Mouse (Mus musculus): ENCODE data around the gene Cd300a. TPM values are rescaled to one million over a fixed set of nuclear protein-coding genes. Genes with fewer than 3 reads are reported as not detected.

Cd300a gene
- polyA plus RNA-seq (2016; fragmentation: Nextera tagmentation; extraction: Ambion mirVana): 0.87 and 1.5 TPM in 2 replicates

DNA sequence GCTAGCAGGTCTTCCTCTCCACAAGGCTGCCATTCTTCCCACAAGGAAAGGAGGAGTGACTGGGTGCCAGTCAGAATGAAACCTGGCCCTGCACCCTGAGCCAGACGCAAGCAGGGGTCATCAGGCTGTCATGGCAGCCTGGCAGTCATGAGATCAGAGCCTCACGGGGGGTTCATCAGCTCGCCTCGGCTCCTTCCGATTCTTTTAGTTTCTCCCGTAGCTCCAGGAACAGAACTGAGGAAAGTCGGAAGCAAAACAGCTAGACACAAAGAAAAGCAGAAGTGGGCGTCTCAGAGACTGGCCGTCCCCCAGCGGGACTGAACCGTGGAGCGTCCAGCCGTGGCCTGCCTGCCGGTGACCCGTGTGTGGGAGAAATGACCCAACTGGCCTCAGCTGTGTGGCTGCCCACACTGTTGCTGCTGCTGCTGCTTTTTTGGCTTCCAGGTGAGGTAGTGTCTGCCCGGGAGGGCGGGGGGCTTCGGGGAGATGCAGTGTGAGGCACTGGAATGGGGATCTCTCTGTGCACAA lies at the start of gene Cd300a:
TSS of gene Cd300a (plus strand) at position 51 of the 528 bp plus-strand sequence.
- no peak for ATAC-seq (ENCODE audit: insufficient number of reproducible peaks, insufficient read depth, low FRiP score, low TSS enrichment)
- Histone ChIP-seq H3K4me2 (replicated peaks) (no peak within 1 kb of the TSS), H3K27me3 (no peaks in the 10 kb centered on the region), H3K4me1 (no peaks in the 10 kb centered on the region), H3K9ac (no peak within 1 kb of the TSS), H3K4me3 (no peak within 1 kb of the TSS), H3K9me3 (no peaks in the 10 kb centered on the region), H3K27ac (no peak within 1 kb of the TSS), H3K36me3 (no peaks in the 10 kb centered on the region)
- 63% methylated on average over 18 of the region's 18 CpGs for WGBS

DNA sequence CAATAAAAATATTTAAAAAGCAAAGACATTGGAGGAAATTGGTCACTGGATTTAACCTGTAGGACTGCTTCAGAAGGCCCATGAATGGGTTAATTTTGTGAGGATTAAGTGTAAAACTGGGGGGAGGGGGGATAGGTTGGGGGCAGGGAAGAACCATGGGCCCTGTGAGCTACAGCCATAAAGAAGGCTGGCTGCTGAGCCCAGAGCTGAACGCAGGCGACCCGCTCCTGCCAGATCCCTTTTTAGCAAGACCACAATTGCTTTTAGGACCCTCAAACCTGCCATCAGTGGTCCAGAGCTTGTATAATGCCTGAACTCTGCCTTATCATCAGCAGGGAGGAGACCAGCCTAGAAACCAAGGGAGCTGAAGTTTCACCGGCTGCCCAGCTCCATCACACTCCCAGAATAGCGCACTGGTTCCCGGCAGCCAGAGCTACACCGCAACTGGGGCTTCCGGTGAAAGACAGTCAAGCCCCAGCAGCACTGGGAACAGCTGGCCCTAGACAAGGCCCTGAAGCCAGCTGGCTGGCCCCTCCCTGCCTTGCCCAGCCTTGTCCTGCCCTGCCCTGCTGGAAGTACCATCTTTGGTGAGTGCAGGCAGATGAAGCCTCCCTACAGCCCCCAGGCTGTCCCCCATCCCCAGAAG lies 45.9 kb upstream of the Cd300a start:
- H3K4me3 ChIP-seq: no peak overlapping the region
- no peaks in the 10 kb centered on the region for H3K36me3 ChIP-seq
- peak overlapping the region; percentile 86 for H3K27ac ChIP-seq
- WGBS: 3% methylated on average over 8 of the region's 8 CpGs
- peak; percentile 85 for ATAC-seq (ENCODE audit: insufficient number of reproducible peaks, insufficient read depth, low FRiP score, low TSS enrichment)
- no peaks in the 10 kb centered on the region for H3K27me3 ChIP-seq
- H3K9me3 ChIP-seq: no peaks in the 10 kb centered on the region
- H3K4me1 ChIP-seq: peaks cover 18% of the 10 kb centered on the region
- peak overlapping the region; percentile 42 for H3K9ac ChIP-seq
- H3K4me2 ChIP-seq (replicated peaks): peak overlapping the region; percentile 14

DNA sequence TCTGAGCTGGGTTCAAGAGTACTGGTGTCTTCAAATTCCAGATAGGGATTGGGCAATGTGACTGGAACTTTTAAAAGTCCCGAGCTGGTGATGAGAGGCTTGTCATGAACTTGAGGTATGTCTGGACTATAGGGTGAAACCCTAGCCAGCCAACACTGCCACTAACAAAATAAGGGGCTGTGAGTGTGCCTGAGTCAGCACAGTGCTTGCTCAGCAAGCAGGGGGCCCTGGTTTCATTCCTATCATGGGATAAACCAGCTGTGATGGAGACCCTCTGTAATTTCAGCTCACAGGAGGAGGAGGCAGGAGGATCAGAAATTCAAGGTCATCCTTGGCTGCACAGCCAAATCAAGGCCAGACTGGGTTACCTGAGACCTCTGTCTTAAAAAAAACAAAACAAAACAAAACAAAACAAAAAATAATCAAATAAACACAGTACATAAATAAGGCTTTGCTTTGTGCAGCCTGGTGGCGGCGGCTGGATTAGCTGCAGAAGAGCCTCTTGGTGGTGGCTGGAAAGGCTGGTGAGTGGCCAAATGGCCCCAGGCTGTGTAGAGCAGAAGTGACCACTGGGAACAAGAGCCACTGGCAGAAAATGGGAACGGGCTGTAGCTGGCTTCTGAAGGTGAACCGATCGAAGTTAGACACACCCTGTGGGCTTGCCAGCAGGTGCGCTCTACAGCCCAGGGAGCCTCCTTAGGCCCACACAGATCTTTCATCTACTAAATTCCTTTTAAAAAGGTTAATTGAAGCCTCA lies 45.2 kb upstream of the Cd300a start:
- Histone ChIP-seq H3K4me2 (replicated peaks) (peak overlapping the region; percentile 14), H3K36me3 (no peaks in the 10 kb centered on the region), H3K4me1 (peaks cover 24% of the 10 kb centered on the region), H3K27ac (peak overlapping the region; percentile 86), H3K9me3 (no peaks in the 10 kb centered on the region), H3K27me3 (no peaks in the 10 kb centered on the region), H3K4me3 (no peak overlapping the region), H3K9ac (peak overlapping the region; percentile 42; the same call in 1 of the 2 replicates)
- 58% methylated on average over 7 of the region's 7 CpGs for WGBS
- ATAC-seq (ENCODE audit: insufficient number of reproducible peaks, insufficient read depth, low FRiP score, low TSS enrichment): no peak

DNA sequence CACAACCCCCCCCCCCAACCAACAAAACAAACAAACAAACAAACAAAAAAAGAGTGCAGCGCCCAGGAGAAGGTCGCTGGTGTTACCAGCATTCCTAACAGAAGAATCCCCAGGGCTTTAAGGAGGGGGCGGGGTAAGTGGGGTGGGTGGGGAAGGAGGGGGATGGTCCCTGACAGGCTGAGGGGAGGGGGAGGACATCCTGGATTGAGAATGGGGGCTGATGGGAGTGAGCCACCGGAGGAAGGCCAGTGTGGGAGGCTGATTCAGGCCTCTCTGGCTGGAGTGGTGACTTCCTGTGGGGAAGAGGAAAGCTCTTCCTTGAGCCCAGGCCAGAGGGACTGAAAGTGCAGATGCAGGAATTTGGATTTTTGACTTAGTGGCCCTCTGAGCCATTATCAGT lies 43.5 kb upstream of the Cd300a start:
- 72% methylated on average over 4 of the region's 4 CpGs for WGBS
- Histone ChIP-seq H3K4me2 (replicated peaks) (no peak overlapping the region), H3K4me3 (no peak overlapping the region), H3K4me1 (peaks cover 33% of the 10 kb centered on the region), H3K36me3 (no peaks in the 10 kb centered on the region), H3K9ac (no peak overlapping the region), H3K27ac (no peak overlapping the region), H3K9me3 (no peaks in the 10 kb centered on the region), H3K27me3 (no peaks in the 10 kb centered on the region)
- no peak for ATAC-seq (ENCODE audit: insufficient number of reproducible peaks, insufficient read depth, low FRiP score, low TSS enrichment)

DNA sequence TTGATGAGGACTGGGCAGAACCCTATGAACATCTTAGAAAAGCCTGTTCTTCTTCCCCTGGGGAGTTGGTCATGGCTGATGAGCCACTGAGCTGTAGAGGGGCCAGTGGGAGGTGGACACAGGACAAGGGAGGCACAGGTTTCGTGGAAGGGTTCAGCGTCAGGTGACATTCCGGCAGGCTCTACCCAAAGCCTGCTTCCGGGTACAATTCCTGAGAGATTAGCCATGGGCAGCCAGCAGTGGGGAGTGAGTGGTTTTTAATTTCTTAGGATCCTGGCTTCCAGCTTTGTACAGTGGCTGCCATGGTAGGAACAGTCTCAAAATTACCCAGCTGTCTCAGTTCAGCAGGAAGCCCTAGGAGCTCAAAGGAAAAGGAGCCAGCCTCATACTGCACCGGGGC lies 42.8 kb upstream of the Cd300a start:
- H3K9ac ChIP-seq: no peak overlapping the region
- no peak overlapping the region for H3K27ac ChIP-seq
- ATAC-seq (ENCODE audit: insufficient number of reproducible peaks, insufficient read depth, low FRiP score, low TSS enrichment): no peak
- H3K4me2 ChIP-seq (replicated peaks): no peak overlapping the region
- no peaks in the 10 kb centered on the region for H3K36me3 ChIP-seq
- peaks cover 33% of the 10 kb centered on the region for H3K4me1 ChIP-seq
- no peaks in the 10 kb centered on the region for H3K9me3 ChIP-seq
- H3K27me3 ChIP-seq: no peaks in the 10 kb centered on the region
- no peak overlapping the region for H3K4me3 ChIP-seq
- WGBS: 53% methylated on average over 5 of the region's 5 CpGs

DNA sequence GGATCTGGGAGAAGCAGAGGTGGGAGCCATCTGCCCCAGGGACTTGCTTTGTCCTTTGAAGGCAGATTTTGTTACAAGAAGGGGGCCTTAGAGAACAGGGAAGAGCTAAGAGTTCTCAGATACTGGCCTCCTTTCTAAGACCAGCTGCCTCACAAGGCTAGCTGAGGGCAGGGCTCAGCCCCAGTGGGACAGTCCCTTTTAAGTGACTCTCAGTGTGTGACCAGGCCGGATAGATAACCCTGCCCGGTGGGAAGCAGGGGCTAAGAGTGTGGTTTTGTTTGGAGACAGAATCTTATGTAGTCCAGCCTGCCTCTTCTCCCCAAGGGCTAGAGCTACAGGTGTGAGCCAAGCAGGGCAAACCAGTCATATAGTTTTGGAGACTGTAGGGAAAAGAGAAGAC lies 40.3 kb upstream of the Cd300a start:
- no peak overlapping the region for H3K4me3 ChIP-seq
- no peaks in the 10 kb centered on the region for H3K27me3 ChIP-seq
- H3K4me1 ChIP-seq: peaks cover 35% of the 10 kb centered on the region
- H3K9me3 ChIP-seq: no peaks in the 10 kb centered on the region
- H3K27ac ChIP-seq: 0 out of 2 replicates have a peak overlapping the region, but pooled peaks have one; percentile 51
- H3K36me3 ChIP-seq: no peaks in the 10 kb centered on the region
- no peak for ATAC-seq (ENCODE audit: insufficient number of reproducible peaks, insufficient read depth, low FRiP score, low TSS enrichment)
- no peak overlapping the region for H3K9ac ChIP-seq
- H3K4me2 ChIP-seq (replicated peaks): no peak overlapping the region; the same call in 1 of the 2 replicates
- WGBS: 9% methylated on average over 2 of the region's 2 CpGs

DNA sequence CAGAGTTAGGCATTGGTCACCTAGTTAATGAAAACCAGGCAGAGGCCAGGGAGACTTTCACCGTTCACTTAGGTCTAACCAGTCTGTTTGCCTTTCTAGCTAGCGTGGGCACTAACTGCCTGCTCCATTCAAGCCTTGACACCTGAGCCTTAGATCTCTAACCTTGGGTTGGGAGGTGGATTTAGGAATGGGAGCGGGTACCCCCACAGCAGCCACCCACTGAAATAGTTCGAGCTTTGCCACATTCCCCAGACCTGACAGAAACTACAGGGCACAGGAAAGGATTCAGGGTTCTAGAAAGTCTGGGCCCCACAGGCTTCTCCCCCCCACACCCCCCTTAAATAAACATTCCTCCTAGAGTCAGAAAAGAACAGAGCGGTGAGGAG lies 39.8 kb upstream of the Cd300a start:
- H3K4me1 ChIP-seq: peaks cover 33% of the 10 kb centered on the region
- WGBS: 5% methylated on average over 5 of the region's 5 CpGs
- peak overlapping the region; percentile 96 for H3K27ac ChIP-seq
- H3K36me3 ChIP-seq: no peaks in the 10 kb centered on the region
- H3K9ac ChIP-seq: peak overlapping the region; percentile 94; the same call in 1 of the 2 replicates
- H3K9me3 ChIP-seq: no peaks in the 10 kb centered on the region
- peak overlapping the region; percentile 96 for H3K4me2 ChIP-seq (replicated peaks)
- peak overlapping the region; percentile 89 for H3K4me3 ChIP-seq
- ATAC-seq (ENCODE audit: insufficient number of reproducible peaks, insufficient read depth, low FRiP score, low TSS enrichment): no peak
- no peaks in the 10 kb centered on the region for H3K27me3 ChIP-seq

DNA sequence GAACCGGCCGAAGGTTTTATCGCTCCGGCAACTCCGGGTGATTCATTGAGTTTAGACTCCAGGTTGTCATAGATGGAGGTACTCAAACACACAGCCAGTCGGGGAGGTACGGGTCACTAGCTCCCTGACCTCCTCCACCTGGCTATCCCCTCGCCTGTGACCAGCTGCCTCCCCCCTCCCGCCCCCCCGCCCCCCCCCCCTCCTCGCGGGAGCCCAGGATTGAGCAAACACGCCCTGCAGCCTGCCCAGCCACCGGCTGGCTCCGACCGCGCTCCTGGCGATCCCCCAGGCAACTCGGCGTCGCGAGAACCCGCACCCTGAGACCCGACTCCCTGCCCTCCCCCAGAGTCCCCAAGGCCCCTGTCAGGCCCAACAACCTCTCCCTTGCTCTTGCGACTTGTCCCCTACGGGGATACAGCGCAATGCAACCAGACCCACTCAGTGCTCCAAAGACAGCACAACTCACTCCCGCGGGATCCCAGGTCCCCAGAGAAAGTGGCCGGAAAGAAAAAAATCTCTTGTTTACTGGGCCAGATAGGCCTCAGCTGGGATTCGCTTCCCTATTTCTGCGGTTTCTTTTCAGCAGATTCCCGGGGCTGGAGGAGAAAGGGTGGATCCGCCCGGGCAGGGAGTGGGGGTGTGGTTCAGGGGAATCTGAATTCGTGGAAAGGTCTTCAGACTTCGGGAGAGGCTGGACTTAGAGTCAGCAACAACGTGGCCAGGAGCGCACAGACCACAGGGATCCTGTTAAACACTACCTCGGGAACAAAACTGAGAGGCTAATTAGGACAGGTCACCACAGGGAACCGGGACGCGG lies 39.2 kb upstream of the Cd300a start, which contains the start of gene Gprc5c:
TSS of gene Gprc5c (plus strand) at position 701 of the 817 bp plus-strand sequence.
- Histone ChIP-seq H3K9ac (peak within 1 kb of the TSS; percentile 94), H3K36me3 (no peaks in the 10 kb centered on the region), H3K9me3 (no peaks in the 10 kb centered on the region), H3K4me2 (replicated peaks) (peak within 1 kb of the TSS; percentile 96), H3K4me1 (peaks cover 33% of the 10 kb centered on the region), H3K27me3 (no peaks in the 10 kb centered on the region), H3K27ac (peak within 1 kb of the TSS; percentile 96), H3K4me3 (peak within 1 kb of the TSS; percentile 89)
- ATAC-seq (ENCODE audit: insufficient number of reproducible peaks, insufficient read depth, low FRiP score, low TSS enrichment): no peak
- WGBS: under 1% methylated on average over 34 of the region's 43 CpGs

DNA sequence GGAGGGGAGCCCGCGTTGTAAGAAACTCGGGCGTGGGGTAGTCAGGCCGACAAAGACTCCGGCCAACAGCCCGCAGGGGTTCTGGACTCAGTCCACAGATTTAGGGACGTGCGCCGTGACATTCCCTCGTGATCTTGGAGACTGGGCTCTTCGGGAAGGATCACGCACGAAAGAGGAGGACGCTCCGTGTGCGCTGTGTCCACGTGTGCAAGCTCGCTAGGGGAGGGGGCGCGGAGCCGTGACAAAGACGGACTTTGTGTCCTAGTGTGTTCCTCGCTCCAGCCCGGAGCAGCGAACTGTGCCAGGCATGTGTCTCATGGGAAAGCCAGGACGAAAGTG lies 38.6 kb upstream of the Cd300a start:
- H3K4me2 ChIP-seq (replicated peaks): peak overlapping the region; percentile 96
- no peaks in the 10 kb centered on the region for H3K27me3 ChIP-seq
- under 1% methylated on average over 27 of the region's 27 CpGs for WGBS
- H3K9ac ChIP-seq: peak overlapping the region; percentile 94
- no peaks in the 10 kb centered on the region for H3K9me3 ChIP-seq
- 0 out of 2 replicates have a peak, but pooled peaks have one; percentile 4 for ATAC-seq (ENCODE audit: insufficient number of reproducible peaks, insufficient read depth, low FRiP score, low TSS enrichment)
- H3K27ac ChIP-seq: peak overlapping the region; percentile 96
- H3K4me3 ChIP-seq: peak overlapping the region; percentile 89
- no peaks in the 10 kb centered on the region for H3K36me3 ChIP-seq
- H3K4me1 ChIP-seq: peaks cover 33% of the 10 kb centered on the region

DNA sequence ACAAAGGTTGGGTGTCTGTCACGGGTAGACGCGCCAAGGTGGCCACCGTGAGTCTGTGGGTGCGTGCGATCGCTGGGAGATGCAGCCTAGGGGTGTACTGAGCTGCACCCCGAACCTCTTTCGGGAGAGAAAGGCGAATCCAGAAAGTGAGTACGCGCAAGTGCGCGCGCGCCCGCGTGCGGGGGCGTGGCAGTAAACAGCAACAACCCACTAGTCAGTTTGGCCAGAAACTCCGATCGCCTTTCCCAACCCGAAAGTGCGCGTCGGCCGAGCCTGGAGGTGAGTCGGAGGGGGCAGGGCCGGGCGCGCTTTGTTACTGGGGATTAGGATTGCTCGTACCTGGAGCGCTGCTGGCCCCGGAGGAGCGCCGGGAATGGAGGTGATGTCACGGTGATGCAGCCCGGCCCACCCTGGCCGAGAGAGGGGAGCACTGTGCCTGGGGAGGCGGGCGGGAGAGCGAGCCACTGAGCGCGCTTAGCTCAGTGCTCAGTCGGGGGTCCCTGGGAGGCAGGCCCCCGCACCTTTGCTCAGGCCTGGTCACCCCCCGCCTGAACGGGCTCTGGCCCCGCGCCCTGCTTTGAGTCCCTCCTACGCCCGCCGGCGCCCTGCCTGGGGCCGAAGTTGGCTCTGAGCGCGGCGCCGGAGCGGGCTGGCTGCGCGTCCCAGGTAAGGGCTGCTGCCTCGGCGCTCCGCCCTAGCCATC lies 38.1 kb upstream of the Cd300a start:
- peak; percentile 58 for ATAC-seq (ENCODE audit: insufficient number of reproducible peaks, insufficient read depth, low FRiP score, low TSS enrichment)
- H3K36me3 ChIP-seq: no peaks in the 10 kb centered on the region
- H3K27ac ChIP-seq: peak overlapping the region; percentile 96
- H3K9me3 ChIP-seq: no peaks in the 10 kb centered on the region
- H3K27me3 ChIP-seq: no peaks in the 10 kb centered on the region
- peak overlapping the region; percentile 94 for H3K9ac ChIP-seq
- peak overlapping the region; percentile 89 for H3K4me3 ChIP-seq
- H3K4me2 ChIP-seq (replicated peaks): peak overlapping the region; percentile 96
- under 1% methylated on average over 65 of the region's 65 CpGs for WGBS
- H3K4me1 ChIP-seq: peaks cover 33% of the 10 kb centered on the region
